Mouse (Mus musculus): Measurements from ENCODE around the gene Atxn1l. TPM values are rescaled to one million over a fixed set of nuclear protein-coding genes. Genes with fewer than 3 reads are reported as not detected.

The Atxn1l gene
- total and polyA plus RNA-seq, 3 experiments, result 4.6 to 15.2 (median 7.6) TPM

DNA sequence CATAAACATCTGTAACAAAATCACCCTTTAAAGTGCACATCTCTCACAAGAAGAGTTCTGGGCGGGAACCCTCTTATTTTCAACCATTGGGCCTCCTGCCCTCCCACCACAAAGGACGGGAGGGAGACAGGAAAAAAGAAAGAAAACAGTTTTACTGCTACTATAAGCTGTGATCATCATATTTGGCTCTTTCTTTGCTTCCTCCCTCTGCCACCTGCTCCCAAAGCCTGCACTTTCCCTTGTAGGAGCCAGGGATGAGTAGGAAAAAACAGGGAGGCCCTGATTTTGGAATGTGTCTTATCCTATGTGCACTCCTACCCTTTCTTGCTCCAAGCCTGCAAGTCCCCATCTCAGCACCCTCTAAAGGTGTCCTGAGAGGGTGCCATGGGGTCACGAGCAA is 6.5 kb downstream of the Atxn1l start:
- no peak overlapping the region for H3K9ac ChIP-seq (ENCODE audit: insufficient read depth, low read depth)
- no peak for DNase-seq (ENCODE audit: extremely low read depth)
- dilution Hi-C loops (cut with MboI; ENCODE audit: extremely low pct_ligation_motif_present, extremely low pct_unique_long_range_greater_than_20kb, low sequenced_read_pairs) (no loop called here), in situ Hi-C loops (cut with MboI; ENCODE audit: low pct_ligation_motif_present, low pct_unique_long_range_greater_than_20kb, low sequenced_read_pairs) (no loop called here)
- peaks cover 2 to 45% of the 10 kb centered on the region in 2 experiments; a peak in 3 of 4 replicates for H3K4me1 ChIP-seq (ENCODE audit: control insufficient read depth in 1 of 2, insufficient read depth in 2 of 2)
- no peak overlapping the region for H3K4me2 ChIP-seq (ENCODE audit: insufficient read depth, low read depth, poor library complexity, severe bottlenecking)
- H3K4me3 ChIP-seq (replicated peaks in 1 of 3; ENCODE audit: low read depth in 2 of 3, low read length in 2 of 3, poor library complexity in 1 of 3), result no peak overlapping the region
- TF ChIP-seq ZMIZ1 (IDR thresholded peaks at IDR 0.05; ENCODE audit: low read depth, low read length), result no peak
- no peak for TF ChIP-seq MAX (IDR thresholded peaks at IDR 0.05; ENCODE audit: low read length)
- TF ChIP-seq TCF12 (IDR thresholded peaks at IDR 0.05; ENCODE audit: low read depth, low read length), result no peak
- no peak for TF ChIP-seq CHD2 (IDR thresholded peaks at IDR 0.05; ENCODE audit: low read length)
- no peak for TF ChIP-seq GABPA (IDR thresholded peaks at IDR 0.05; ENCODE audit: insufficient replicate concordance, low read depth, low read length)
- TF ChIP-seq NRF1 (IDR thresholded peaks at IDR 0.05; ENCODE audit: low read depth, low read length), result no peak
- TF ChIP-seq MAFK (IDR thresholded peaks at IDR 0.05; ENCODE audit: insufficient replicate concordance, low read length), result no peak
- TF ChIP-seq ETS1 (conservative IDR thresholded peaks at IDR 0.05; ENCODE audit: low read depth, low read length), result no peak
- TF ChIP-seq NELFE (IDR thresholded peaks at IDR 0.05; ENCODE audit: low read depth, low read length), result no peak
- TF ChIP-seq CTCF (conservative IDR thresholded peaks at IDR 0.05 in 1 of 2, IDR thresholded peaks at IDR 0.05 in 1 of 2; ENCODE audit: low read depth in 2 of 2, low read length in 2 of 2), result no peak
- TF ChIP-seq SIN3A (IDR thresholded peaks at IDR 0.05; ENCODE audit: low read length), result no peak
- no peak for TF ChIP-seq JUND (conservative IDR thresholded peaks at IDR 0.05; ENCODE audit: low read depth, low read length)
- TF ChIP-seq MXI1 (IDR thresholded peaks at IDR 0.05; ENCODE audit: low read depth, low read length), result no peak
- TF ChIP-seq MEF2A (IDR thresholded peaks at IDR 0.05; ENCODE audit: borderline replicate concordance, low read depth, low read length), result no peak
- no peak for TF ChIP-seq E2F4 (IDR thresholded peaks at IDR 0.05; ENCODE audit: insufficient replicate concordance, low read depth, low read length)
- peaks cover 41 to 90% of the 10 kb centered on the region in 2 experiments for H3K36me3 ChIP-seq (replicated peaks in 1 of 2; ENCODE audit: control insufficient read depth in 1 of 2, insufficient read depth in 1 of 2, low read length in 1 of 2)
- H3K9me3 ChIP-seq (replicated peaks; ENCODE audit: low read length), result no peaks in the 10 kb centered on the region
- no peak overlapping the region for H3K27ac ChIP-seq (ENCODE audit: insufficient read depth, low read depth)
- no peaks in the 10 kb centered on the region for H3K27me3 ChIP-seq (replicated peaks)
- H3K79me2 ChIP-seq (replicated peaks; ENCODE audit: control insufficient read depth, extremely low read depth, insufficient read depth, poor library complexity, severe bottlenecking), result peaks cover 10% of the 10 kb centered on the region

- H3K79me2 ChIP-seq (replicated peaks; ENCODE audit: control insufficient read depth, extremely low read depth, insufficient read depth, poor library complexity, severe bottlenecking), result no peaks in the 10 kb centered on the region; the same call in 1 of the 2 replicates
- H3K9ac ChIP-seq (ENCODE audit: insufficient read depth, low read depth), result no peak overlapping the region
- peaks cover 52 to 95% of the 10 kb centered on the region in 2 experiments for H3K36me3 ChIP-seq (replicated peaks in 1 of 2; ENCODE audit: control insufficient read depth in 1 of 2, insufficient read depth in 1 of 2, low read length in 1 of 2)
- no peak overlapping the region for H3K4me2 ChIP-seq (ENCODE audit: insufficient read depth, low read depth, poor library complexity, severe bottlenecking)
- no peak for DNase-seq (ENCODE audit: extremely low read depth)
- no peak overlapping the region for H3K4me3 ChIP-seq (replicated peaks in 1 of 3; ENCODE audit: low read depth in 2 of 3, low read length in 2 of 3, poor library complexity in 1 of 3)
- in situ Hi-C loops (cut with MboI; ENCODE audit: low pct_ligation_motif_present, low pct_unique_long_range_greater_than_20kb, low sequenced_read_pairs), result no loop called here
- peaks cover under 1 to 12% of the 10 kb centered on the region in 2 experiments; a peak in 3 of 4 replicates for H3K4me1 ChIP-seq (ENCODE audit: control insufficient read depth in 1 of 2, insufficient read depth in 2 of 2)
- dilution Hi-C loops (cut with MboI; ENCODE audit: extremely low pct_ligation_motif_present, extremely low pct_unique_long_range_greater_than_20kb, low sequenced_read_pairs), result no loop called here
- H3K27ac ChIP-seq (ENCODE audit: insufficient read depth, low read depth), result no peak overlapping the region
- TF ChIP-seq UBTF (IDR thresholded peaks at IDR 0.05; ENCODE audit: low read depth, low read length), result no peak
- H3K9me3 ChIP-seq (replicated peaks; ENCODE audit: low read length), result no peaks in the 10 kb centered on the region
- no peaks in the 10 kb centered on the region for H3K27me3 ChIP-seq (replicated peaks)
Observed at GRCm38 (mm10) chr8:109725106-109725505, 12.4 kb downstream of the Atxn1l start.
